ENCODE assay signal across 21 mouse cellular contexts in the genomic region with DNA sequence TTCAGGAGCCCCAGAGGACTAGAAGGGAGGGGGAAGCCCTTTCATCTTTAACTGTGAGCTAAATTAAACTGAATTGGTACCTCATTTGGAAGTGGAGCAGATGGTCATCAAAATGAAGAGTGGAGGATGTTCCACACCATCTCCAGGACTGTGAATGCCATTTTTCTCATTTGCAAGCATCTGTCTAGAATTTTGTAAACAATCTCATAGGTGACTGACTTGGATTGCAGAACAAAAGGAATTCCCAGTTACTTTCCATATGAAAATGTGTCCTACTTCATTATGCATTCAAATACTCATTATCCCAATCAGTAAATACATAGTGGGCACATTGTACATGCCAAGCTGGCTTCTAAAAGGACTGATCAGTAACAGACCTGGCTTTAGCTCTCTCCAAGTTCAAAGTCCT.
DNase-seq lines count a peak whose midpoint lies in the region; ATAC-seq and TF ChIP-seq lines count a peak whose summit lies in the region.
"Had no signal": no experiment of that assay in that cellular context is flagged by ENCODE, and none has a peak within 500 bp of the region (broad histone marks: within the 10 kb centered on the region; RNA-seq: fewer than 3 reads in every experiment).

No protein-coding gene starts in this region.

- no peaks in the 10 kb centered on the region for H3K27me3 ChIP-seq in forebrain, embryonic 11.5 days (ENCODE audit: control insufficient read depth, insufficient read depth, low read length)
- no peaks in the 10 kb centered on the region for H3K27me3 ChIP-seq in forebrain, postnatal 0 days (ENCODE audit: insufficient read depth, low read length)
- no peaks in the 10 kb centered on the region for H3K27me3 ChIP-seq in kidney, adult 2 months (replicated peaks; ENCODE audit: control insufficient read depth, insufficient read depth, low read length)
- no peaks in the 10 kb centered on the region for H3K27me3 ChIP-seq in midbrain, embryonic 15.5 days (replicated peaks)
- H3K27me3 ChIP-seq: embryonic facial prominence, embryonic 13.5 days; hindbrain, embryonic 15.5 days; limb, embryonic 12.5 days; neural tube, embryonic 15.5 days had no signal

- intact Hi-C loops in gastrocnemius, adult 2 months (cut with DNase I) = no loop called here

- H3K36me3 ChIP-seq in forebrain, embryonic 11.5 days (ENCODE audit: control insufficient read depth, insufficient read depth, low read length) = no peaks in the 10 kb centered on the region
- no peaks in the 10 kb centered on the region for H3K36me3 ChIP-seq in forebrain, postnatal 0 days (ENCODE audit: insufficient read depth)
- H3K36me3 ChIP-seq in kidney, adult 2 months (ENCODE audit: control insufficient read depth, insufficient read depth, low read length) = no peaks in the 10 kb centered on the region
- no peaks in the 10 kb centered on the region for H3K36me3 ChIP-seq in midbrain, embryonic 15.5 days (replicated peaks)
- H3K36me3 ChIP-seq: embryonic facial prominence, embryonic 13.5 days; hindbrain, embryonic 15.5 days; limb, embryonic 12.5 days; neural tube, embryonic 15.5 days had no signal

- no peak for TF ChIP-seq CTCF in forebrain, postnatal 0 days (IDR thresholded peaks at IDR 0.05; ENCODE audit: low read depth)
- no peak for TF ChIP-seq CTCF in kidney, adult 2 months (conservative IDR thresholded peaks at IDR 0.05; ENCODE audit: insufficient read depth, insufficient read length, low read depth, low read length)
- TF ChIP-seq CTCF in gastrocnemius, adult 2 months (IDR thresholded peaks at IDR 0.05) = no peak

- no peaks in the 10 kb centered on the region; the same call in 1 of the 2 replicates for H3K4me1 ChIP-seq in forebrain, embryonic 11.5 days (replicated peaks; ENCODE audit: control insufficient read depth, insufficient read depth, low read length)
- H3K4me1 ChIP-seq in forebrain, postnatal 0 days (ENCODE audit: insufficient read depth) = 0 out of 2 replicates have a peak, but pooled peaks cover 4% of the 10 kb centered on the region
- no peaks in the 10 kb centered on the region for H3K4me1 ChIP-seq in kidney, adult 2 months (ENCODE audit: control insufficient read depth, insufficient read depth, low read length)
- H3K4me1 ChIP-seq in midbrain, embryonic 15.5 days = 0 out of 2 replicates have a peak, but pooled peaks cover 2% of the 10 kb centered on the region
- H3K4me1 ChIP-seq: hindbrain, embryonic 15.5 days; limb, embryonic 12.5 days; neural tube, embryonic 15.5 days had no signal

- 0 out of 2 replicates have a peak, but pooled peaks have one; percentile 33 for ATAC-seq in forebrain, embryonic 11.5 days (replicated peaks; ENCODE audit: low FRiP score)
- no peak for ATAC-seq in forebrain, postnatal 0 days
- ATAC-seq in midbrain, embryonic 15.5 days (replicated peaks) = peak; percentile 54; the same call in 1 of the 2 replicates
- ATAC-seq: CD4-positive, CD25-positive, alpha-beta regulatory T cell, adult 4 months; liver, postnatal 0 days had no signal

- H3K9me3 ChIP-seq in forebrain, embryonic 11.5 days (ENCODE audit: control insufficient read depth, low read length) = no peaks in the 10 kb centered on the region
- no peaks in the 10 kb centered on the region for H3K9me3 ChIP-seq in forebrain, postnatal 0 days (ENCODE audit: low read length)
- H3K9me3 ChIP-seq in midbrain, embryonic 15.5 days = no peaks in the 10 kb centered on the region
- H3K9me3 ChIP-seq: hindbrain, embryonic 15.5 days; limb, embryonic 12.5 days; neural tube, embryonic 15.5 days had no signal

- no peak for DNase-seq in forebrain, embryonic 11.5 days (ENCODE audit: low spot score)
- DNase-seq in forebrain, postnatal 0 days = no peak
- DNase-seq in kidney, adult 2 months = no peak
- no peak for DNase-seq in kidney, adult 8-10 months
- DNase-seq in brain, adult 2 months (ENCODE audit: low read depth, low spot score) = peak; percentile 72
- no peak for DNase-seq in gastrocnemius, adult 2 months
- DNase-seq: adrenal gland, postnatal 25 days; cerebellum, postnatal 36 days; embryo, embryonic 11 days; gastrocnemius, postnatal 36 days; liver, postnatal 0 days; lung, postnatal 10 days had no signal

- H3K4me2 ChIP-seq in forebrain, embryonic 11.5 days (ENCODE audit: low read depth, low read length, severe bottlenecking) = no peak overlapping the region
- H3K4me2 ChIP-seq in forebrain, postnatal 0 days (ENCODE audit: low read depth) = no peak overlapping the region
- H3K4me2 ChIP-seq in midbrain, embryonic 15.5 days = no peak overlapping the region
- H3K4me2 ChIP-seq: embryonic facial prominence, embryonic 13.5 days; hindbrain, embryonic 15.5 days; limb, embryonic 12.5 days; liver, embryonic 11.5 days; neural tube, embryonic 15.5 days had no signal

- TF ChIP-seq POLR2A in kidney, adult 2 months (IDR thresholded peaks at IDR 0.05; ENCODE audit: low read depth, low read length) = no peak

- H3K27ac ChIP-seq in forebrain, embryonic 11.5 days (ENCODE audit: low read depth, low read length) = no peak overlapping the region
- no peak overlapping the region for H3K27ac ChIP-seq in forebrain, postnatal 0 days (ENCODE audit: low read depth, low read length)
- peak overlapping the region; percentile 59; the same call in 1 of the 2 replicates for H3K27ac ChIP-seq in kidney, adult 2 months (ENCODE audit: insufficient read depth, low read depth, low read length)
- no peak overlapping the region for H3K27ac ChIP-seq in midbrain, embryonic 15.5 days
- H3K27ac ChIP-seq in gastrocnemius, adult 2 months = no peak overlapping the region
- H3K27ac ChIP-seq: embryonic facial prominence, embryonic 13.5 days; hindbrain, embryonic 15.5 days; layer of hippocampus, adult 2 months; limb, embryonic 12.5 days; neural tube, embryonic 15.5 days had no signal

- H3K4me3 ChIP-seq in forebrain, embryonic 11.5 days (ENCODE audit: low read depth, low read length) = no peak overlapping the region
- no peak overlapping the region for H3K4me3 ChIP-seq in forebrain, postnatal 0 days (ENCODE audit: low read depth, low read length)
- H3K4me3 ChIP-seq in kidney, adult 2 months (ENCODE audit: insufficient read depth, low read depth, low read length) = no peak overlapping the region
- no peak overlapping the region for H3K4me3 ChIP-seq in midbrain, embryonic 15.5 days
- no peak overlapping the region for H3K4me3 ChIP-seq in gastrocnemius, adult 2 months
- H3K4me3 ChIP-seq: embryonic facial prominence, embryonic 13.5 days; erythroblast, embryonic 14.5 days; hindbrain, embryonic 15.5 days; layer of hippocampus, adult 2 months; limb, embryonic 12.5 days; neural tube, embryonic 15.5 days had no signal

- no peak overlapping the region for H3K9ac ChIP-seq in forebrain, embryonic 11.5 days (ENCODE audit: low read length)
- H3K9ac ChIP-seq in forebrain, postnatal 0 days = no peak overlapping the region
- H3K9ac ChIP-seq in midbrain, embryonic 15.5 days = no peak overlapping the region
- H3K9ac ChIP-seq: embryonic facial prominence, embryonic 13.5 days; hindbrain, embryonic 15.5 days; limb, embryonic 12.5 days; liver, postnatal 0 days; neural tube, embryonic 15.5 days had no signal
